ENCODE assay signal across 10 mouse cellular contexts in genomic region chr5:35695815-35696214, GRCm38 (mm10). TPM values are rescaled to one million over a fixed set of nuclear protein-coding genes. Genes with fewer than 3 reads are reported as not detected.
DNase-seq lines count a peak whose midpoint lies in the region; ATAC-seq and TF ChIP-seq lines count a peak whose summit lies in the region.
"Had no signal": no experiment of that assay in that cellular context is flagged by ENCODE, and none has a peak within 500 bp of the region (broad histone marks: within the 10 kb centered on the region; RNA-seq: fewer than 3 reads in every experiment).

No protein-coding gene starts in this region.

- intact Hi-C loops in gastrocnemius, postnatal 36 days (cut with DNase I) = loop anchor here (1.0 kb wide), 1 partner anchor 98 kb away; no protein-coding TSS in a partner anchor

- peak; percentile 57 for TF ChIP-seq CTCF in cortical plate, adult 2 months (IDR thresholded peaks at IDR 0.05; ENCODE audit: extremely low read depth, insufficient read depth, low read length)
- TF ChIP-seq CTCF in stomach, postnatal 0 days (IDR thresholded peaks at IDR 0.05; ENCODE audit: low read depth) = peak; percentile 66

- TF ChIP-seq EP300 in stomach, postnatal 0 days (optimal IDR thresholded peaks at IDR 0.05) = no peak

- peaks cover 21% of the 10 kb centered on the region for H3K4me1 ChIP-seq in hindbrain, embryonic 10.5 days (replicated peaks)
- H3K4me1 ChIP-seq in hindbrain, embryonic 14.5 days (replicated peaks; ENCODE audit: control insufficient read depth, insufficient read depth, low read length) = no peaks in the 10 kb centered on the region
- no peaks in the 10 kb centered on the region for H3K4me1 ChIP-seq in cortical plate, adult 2 months (ENCODE audit: control insufficient read depth, insufficient read depth, low read length)
- no peaks in the 10 kb centered on the region for H3K4me1 ChIP-seq in stomach, postnatal 0 days (replicated peaks; ENCODE audit: control insufficient read depth, insufficient read depth)

- DNase-seq in hindbrain, embryonic 10.5 days (ENCODE audit: low spot score) = peak; percentile 43
- DNase-seq in hindbrain, embryonic 14.5 days (ENCODE audit: low spot score) = no peak
- peak; percentile 23 for DNase-seq in right cerebral cortex, adult 18-20 months
- no peak for DNase-seq in right cerebral cortex, postnatal 36 days (ENCODE audit: low spot score in 2 of 2)
- DNase-seq in stomach, postnatal 0 days (ENCODE audit: low spot score) = no peak
- DNase-seq in gastrocnemius, postnatal 36 days = no peak
- DNase-seq in cerebellum, adult 11 months = no peak

- H3K4me3 ChIP-seq in hindbrain, embryonic 10.5 days = no peak overlapping the region
- H3K4me3 ChIP-seq in hindbrain, embryonic 14.5 days (replicated peaks; ENCODE audit: low read length) = no peak overlapping the region
- H3K4me3 ChIP-seq in cortical plate, adult 2 months (ENCODE audit: insufficient read depth, low read length) = no peak overlapping the region
- H3K4me3 ChIP-seq in stomach, postnatal 0 days (ENCODE audit: low read depth, low read length) = no peak overlapping the region

- ATAC-seq in hindbrain, embryonic 14.5 days (ENCODE audit: low FRiP score) = no peak
- ATAC-seq in stomach, postnatal 0 days (ENCODE audit: low FRiP score, low TSS enrichment) = no peak

- H3K9ac ChIP-seq in hindbrain, embryonic 14.5 days = no peak overlapping the region
- no peak overlapping the region for H3K9ac ChIP-seq in stomach, postnatal 0 days (ENCODE audit: low read length)

- 0 out of 2 replicates have a peak overlapping the region, but pooled peaks have one; percentile 16 for H3K27ac ChIP-seq in hindbrain, embryonic 10.5 days
- no peak overlapping the region for H3K27ac ChIP-seq in hindbrain, embryonic 14.5 days
- H3K27ac ChIP-seq in cortical plate, adult 2 months (ENCODE audit: insufficient read depth, low read length) = no peak overlapping the region
- H3K27ac ChIP-seq in stomach, postnatal 0 days (replicated peaks) = no peak overlapping the region
- H3K27ac ChIP-seq: macrophage had no signal

- H3K9me3 ChIP-seq in hindbrain, embryonic 10.5 days = no peaks in the 10 kb centered on the region
- no peaks in the 10 kb centered on the region for H3K9me3 ChIP-seq in hindbrain, embryonic 14.5 days (ENCODE audit: control insufficient read depth, low read length)
- no peaks in the 10 kb centered on the region for H3K9me3 ChIP-seq in stomach, postnatal 0 days (ENCODE audit: control insufficient read depth, low read length)

- no peak overlapping the region for H3K4me2 ChIP-seq in hindbrain, embryonic 14.5 days (replicated peaks)
- H3K4me2 ChIP-seq in stomach, postnatal 0 days (replicated peaks; ENCODE audit: low read depth) = no peak overlapping the region

- TF ChIP-seq POLR2A in cortical plate, adult 2 months (IDR thresholded peaks at IDR 0.05; ENCODE audit: extremely low read depth, insufficient read depth, low read length) = no peak

- H3K27me3 ChIP-seq in hindbrain, embryonic 10.5 days (ENCODE audit: insufficient read depth, poor library complexity, severe bottlenecking) = 0 out of 2 replicates have a peak, but pooled peaks cover 4% of the 10 kb centered on the region
- H3K27me3 ChIP-seq in hindbrain, embryonic 14.5 days (ENCODE audit: control insufficient read depth, insufficient read depth, low read length) = no peaks in the 10 kb centered on the region
- H3K27me3 ChIP-seq in stomach, postnatal 0 days (ENCODE audit: control insufficient read depth, insufficient read depth, low read length) = no peaks in the 10 kb centered on the region

- WGBS in hindbrain, embryonic 10.5 days = 31% methylated on average over 5 of the region's 5 CpGs
- WGBS in hindbrain, embryonic 14.5 days = 35% methylated on average over 5 of the region's 5 CpGs
- WGBS in stomach, postnatal 0 days = 38% methylated on average over 5 of the region's 5 CpGs

- no peaks in the 10 kb centered on the region for H3K36me3 ChIP-seq in hindbrain, embryonic 10.5 days
- no peaks in the 10 kb centered on the region for H3K36me3 ChIP-seq in hindbrain, embryonic 14.5 days (replicated peaks; ENCODE audit: control insufficient read depth, insufficient read depth)
- H3K36me3 ChIP-seq in stomach, postnatal 0 days (ENCODE audit: control insufficient read depth, insufficient read depth, low read length) = no peaks in the 10 kb centered on the region

RNA-seq across cellular contexts. Expression of gene Htra3, which starts 16.2 kb away (rescaled TPM):
- polyA plus RNA-seq in hindbrain, embryonic 10.5 days (2016; fragmentation: Nextera tagmentation; extraction: Ambion mirVana) = 5.4 and 8.9 TPM in 2 replicates
- 17.2 and 18.1 TPM in 2 replicates for polyA plus RNA-seq in hindbrain, embryonic 14.5 days (2014; fragmentation: Nextera tagmentation; extraction: Ambion mirVana)
- polyA plus RNA-seq in cortical plate, adult 2 months (2012; rRNA removed) = 6.5 and 6.9 TPM in 2 replicates
- polyA plus RNA-seq in stomach, postnatal 0 days (2015; fragmentation: Nextera tagmentation; extraction: Ambion mirVana) = 39.4 and 47.5 TPM in 2 replicates
- 10 to 100 TPM; 39.4 to 40.5 TPM for total RNA-seq in gastrocnemius, postnatal 36 days (2021)
- total RNA-seq: hematopoietic stem cell, adult 5-6 weeks had no signal

RNA-seq across cellular contexts. Expression of gene Sh3tc1, which starts 44.0 kb away (rescaled TPM):
- 3.3 and 4.7 TPM in 2 replicates for polyA plus RNA-seq in hindbrain, embryonic 10.5 days (2016; fragmentation: Nextera tagmentation; extraction: Ambion mirVana)
- polyA plus RNA-seq in hindbrain, embryonic 14.5 days (2014; fragmentation: Nextera tagmentation; extraction: Ambion mirVana) = 2.5 and 3.0 TPM in 2 replicates
- polyA plus RNA-seq in cortical plate, adult 2 months (2012; rRNA removed) = 1.2 and 1.4 TPM in 2 replicates
- polyA plus RNA-seq in stomach, postnatal 0 days (2015; fragmentation: Nextera tagmentation; extraction: Ambion mirVana) = 2.8 and 3.2 TPM in 2 replicates
- 1 to 10 TPM; 2.0 to 3.2 TPM for total RNA-seq in gastrocnemius, postnatal 36 days (2021)

Comparison
In these comparisons a context has a peak if more than half of its experiments do, and no peak if none do; other contexts are left out.
1. DNase-seq: peak in hindbrain, embryonic 10.5 days (single experiment) and right cerebral cortex, adult 18-20 months (single experiment); none in hindbrain, embryonic 14.5 days (single experiment), right cerebral cortex, postnatal 36 days (0 of 2), stomach, postnatal 0 days (single experiment), gastrocnemius, postnatal 36 days (0 of 2) and cerebellum, adult 11 months (single experiment).